Mouse (Mus musculus): Measurements from ENCODE around the gene Plxnb2. TPM values are rescaled to one million over a fixed set of nuclear protein-coding genes. Genes with fewer than 3 reads are reported as not detected.

Gene Plxnb2
- 3.4 TPM for polyA plus RNA-seq (2014; fragmentation: Illumina TruSeq; extraction: RNeasy Lipid Tissue Mini Kit (QIAGEN cat#74804); ENCODE audit: low replicate concordance)

GRCm38 (mm10) chr15:89180571-89181229 lies at the start of gene Plxnb2:
Gene Plxnb2 (minus strand): TSS chr15:89180788.

GRCm38 (mm10) chr15:89210915-89211715 lies 30.5 kb upstream of the Plxnb2 start, which contains the start of gene Ppp6r2:
Gene Ppp6r2 (plus strand): TSS chr15:89211553.

GRCm38 (mm10) chr15:89196313-89196706 lies 15.7 kb upstream of the Plxnb2 start, which contains the start of gene Dennd6b:
Gene Dennd6b (minus strand): TSS chr15:89196496.

GRCm38 (mm10) chr15:89149271-89150040 lies 31.1 kb downstream of the Plxnb2 start, which contains the start of gene Mapk11:
Gene Mapk11 (minus strand): TSS chr15:89149628.

GRCm38 (mm10) chr15:89140659-89141252 lies 39.8 kb downstream of the Plxnb2 start, which contains the start of gene Mapk12:
Gene Mapk12 (minus strand): TSS chr15:89140703.

GRCm38 (mm10) chr15:89128382-89129350 lies 51.9 kb downstream of the Plxnb2 start, which contains the start of gene Hdac10:
Gene Hdac10 (minus strand): TSS chr15:89128700.

GRCm38 (mm10) chr15:89122649-89123366 lies 57.8 kb downstream of the Plxnb2 start, which contains the start of gene Tubgcp6:
Gene Tubgcp6 (minus strand): TSS chr15:89123112.

Other genes with a start within 250 kb of the Plxnb2 start
- not detected for gene Ttll8, start 226.4 kb downstream of the Plxnb2 start, polyA plus RNA-seq (2014; fragmentation: Illumina TruSeq; extraction: RNeasy Lipid Tissue Mini Kit (QIAGEN cat#74804); ENCODE audit: low replicate concordance)
- not detected for gene Mlc1, start 201.8 kb downstream of the Plxnb2 start, polyA plus RNA-seq (2014; fragmentation: Illumina TruSeq; extraction: RNeasy Lipid Tissue Mini Kit (QIAGEN cat#74804); ENCODE audit: low replicate concordance)
- not detected for gene Mov10l1, start 197.9 kb downstream of the Plxnb2 start, polyA plus RNA-seq (2014; fragmentation: Illumina TruSeq; extraction: RNeasy Lipid Tissue Mini Kit (QIAGEN cat#74804); ENCODE audit: low replicate concordance)
- gene Panx2, start 121.1 kb downstream of the Plxnb2 start, polyA plus RNA-seq (2014; fragmentation: Illumina TruSeq; extraction: RNeasy Lipid Tissue Mini Kit (QIAGEN cat#74804); ENCODE audit: low replicate concordance) = not detected
- gene Trabd, start 105.7 kb downstream of the Plxnb2 start, polyA plus RNA-seq (2014; fragmentation: Illumina TruSeq; extraction: RNeasy Lipid Tissue Mini Kit (QIAGEN cat#74804); ENCODE audit: low replicate concordance) = 5.7 TPM
- gene Selenoo, start 91.7 kb downstream of the Plxnb2 start, polyA plus RNA-seq (2014; fragmentation: Illumina TruSeq; extraction: RNeasy Lipid Tissue Mini Kit (QIAGEN cat#74804); ENCODE audit: low replicate concordance) = 2.7 TPM
- gene Tubgcp6, start 57.7 kb downstream of the Plxnb2 start, polyA plus RNA-seq (2014; fragmentation: Illumina TruSeq; extraction: RNeasy Lipid Tissue Mini Kit (QIAGEN cat#74804); ENCODE audit: low replicate concordance) = 0.85 TPM
- gene Hdac10, start 52.1 kb downstream of the Plxnb2 start, polyA plus RNA-seq (2014; fragmentation: Illumina TruSeq; extraction: RNeasy Lipid Tissue Mini Kit (QIAGEN cat#74804); ENCODE audit: low replicate concordance) = not detected
- gene Mapk12, start 40.1 kb downstream of the Plxnb2 start, polyA plus RNA-seq (2014; fragmentation: Illumina TruSeq; extraction: RNeasy Lipid Tissue Mini Kit (QIAGEN cat#74804); ENCODE audit: low replicate concordance) = 0.33 TPM
- 0.15 TPM for gene Mapk11, start 31.2 kb downstream of the Plxnb2 start, polyA plus RNA-seq (2014; fragmentation: Illumina TruSeq; extraction: RNeasy Lipid Tissue Mini Kit (QIAGEN cat#74804); ENCODE audit: low replicate concordance)
- 0.11 TPM for gene Dennd6b, start 15.7 kb upstream of the Plxnb2 start, polyA plus RNA-seq (2014; fragmentation: Illumina TruSeq; extraction: RNeasy Lipid Tissue Mini Kit (QIAGEN cat#74804); ENCODE audit: low replicate concordance)
- 6.9 TPM for gene Ppp6r2, start 30.8 kb upstream of the Plxnb2 start, polyA plus RNA-seq (2014; fragmentation: Illumina TruSeq; extraction: RNeasy Lipid Tissue Mini Kit (QIAGEN cat#74804); ENCODE audit: low replicate concordance)
- 1.7 TPM for gene Sbf1, start 134.5 kb upstream of the Plxnb2 start, polyA plus RNA-seq (2014; fragmentation: Illumina TruSeq; extraction: RNeasy Lipid Tissue Mini Kit (QIAGEN cat#74804); ENCODE audit: low replicate concordance)
- gene Adm2, start 141.9 kb upstream of the Plxnb2 start, polyA plus RNA-seq (2014; fragmentation: Illumina TruSeq; extraction: RNeasy Lipid Tissue Mini Kit (QIAGEN cat#74804); ENCODE audit: low replicate concordance) = not detected
- gene Miox, start 153.6 kb upstream of the Plxnb2 start, polyA plus RNA-seq (2014; fragmentation: Illumina TruSeq; extraction: RNeasy Lipid Tissue Mini Kit (QIAGEN cat#74804); ENCODE audit: low replicate concordance) = not detected
- not detected for gene Lmf2, start 174.9 kb upstream of the Plxnb2 start, polyA plus RNA-seq (2014; fragmentation: Illumina TruSeq; extraction: RNeasy Lipid Tissue Mini Kit (QIAGEN cat#74804); ENCODE audit: low replicate concordance)
- 4.1 TPM for gene Ncaph2, start 174.9 kb upstream of the Plxnb2 start, polyA plus RNA-seq (2014; fragmentation: Illumina TruSeq; extraction: RNeasy Lipid Tissue Mini Kit (QIAGEN cat#74804); ENCODE audit: low replicate concordance)
- 0.37 TPM for gene Sco2, start 193.1 kb upstream of the Plxnb2 start, polyA plus RNA-seq (2014; fragmentation: Illumina TruSeq; extraction: RNeasy Lipid Tissue Mini Kit (QIAGEN cat#74804); ENCODE audit: low replicate concordance)
- not detected for gene Tymp, start 196.3 kb upstream of the Plxnb2 start, polyA plus RNA-seq (2014; fragmentation: Illumina TruSeq; extraction: RNeasy Lipid Tissue Mini Kit (QIAGEN cat#74804); ENCODE audit: low replicate concordance)
- gene Odf3b, start 198.5 kb upstream of the Plxnb2 start, polyA plus RNA-seq (2014; fragmentation: Illumina TruSeq; extraction: RNeasy Lipid Tissue Mini Kit (QIAGEN cat#74804); ENCODE audit: low replicate concordance) = not detected
- gene Klhdc7b, start 204.1 kb upstream of the Plxnb2 start, polyA plus RNA-seq (2014; fragmentation: Illumina TruSeq; extraction: RNeasy Lipid Tissue Mini Kit (QIAGEN cat#74804); ENCODE audit: low replicate concordance) = not detected
- gene Syce3, start 229.7 kb upstream of the Plxnb2 start, polyA plus RNA-seq (2014; fragmentation: Illumina TruSeq; extraction: RNeasy Lipid Tissue Mini Kit (QIAGEN cat#74804); ENCODE audit: low replicate concordance) = not detected
- gene Cpt1b, start 245.1 kb upstream of the Plxnb2 start, polyA plus RNA-seq (2014; fragmentation: Illumina TruSeq; extraction: RNeasy Lipid Tissue Mini Kit (QIAGEN cat#74804); ENCODE audit: low replicate concordance) = 0.52 TPM
- gene C730034F03Rik, start 248.8 kb upstream of the Plxnb2 start, polyA plus RNA-seq (2014; fragmentation: Illumina TruSeq; extraction: RNeasy Lipid Tissue Mini Kit (QIAGEN cat#74804); ENCODE audit: low replicate concordance) = 3.6 TPM
- gene Gm44502, start 248.9 kb upstream of the Plxnb2 start, polyA plus RNA-seq (2014; fragmentation: Illumina TruSeq; extraction: RNeasy Lipid Tissue Mini Kit (QIAGEN cat#74804); ENCODE audit: low replicate concordance) = not detected
- gene Chkb, start 249.1 kb upstream of the Plxnb2 start, polyA plus RNA-seq (2014; fragmentation: Illumina TruSeq; extraction: RNeasy Lipid Tissue Mini Kit (QIAGEN cat#74804); ENCODE audit: low replicate concordance) = 125 TPM

Measured in small intestine, adult 10 weeks (tissue).